Mouse (Mus musculus) kidney, adult 2 months (tissue): Measurements from ENCODE around the gene Aloxe3. TPM values are rescaled to one million over a fixed set of nuclear protein-coding genes. Genes with fewer than 3 reads are reported as not detected.
A peak's percentile ranks its signal among the peaks of the same experiment; 100 is the strongest.
"Not testable (repeated sequence)": the region's sequence is repeated elsewhere in the genome, so short reads cannot be mapped to it uniquely, and the experiment has no call there.

Source experiments
- DNase-seq: peaks from one replicate; pipeline ENCODE4 v3.0.0; 2021
- H3K27ac ChIP-seq: fragments of 200-500 bp; 2 replicates; pipeline ENCODE4 v1.5.1; 2012; ENCODE audit warnings: low read depth, low read length, control low read depth, inconsistent platforms; ENCODE audit not compliant: insufficient read depth
- H3K27me3 ChIP-seq: fragments of 200-500 bp; replicated peaks from 2 replicates; pipeline ENCODE4 v1.6.1; 2012; ENCODE audit warnings: mild to moderate bottlenecking, moderate library complexity, low read length, inconsistent platforms; ENCODE audit not compliant: control insufficient read depth, insufficient read depth
- H3K36me3 ChIP-seq: fragments of 200-500 bp; 2 replicates; pipeline ENCODE4 v1.6.1; 2012; ENCODE audit warnings: mild to moderate bottlenecking, moderate library complexity, low read length, inconsistent platforms; ENCODE audit not compliant: control insufficient read depth, insufficient read depth
- H3K4me1 ChIP-seq: fragments of 200-500 bp; 2 replicates; pipeline ENCODE4 v1.6.1; 2011; ENCODE audit warnings: low read length; ENCODE audit not compliant: control insufficient read depth, insufficient read depth
- H3K4me3 ChIP-seq: fragments of 200-500 bp; 2 replicates; pipeline ENCODE4 v1.5.1; 2011; ENCODE audit warnings: mild to moderate bottlenecking, low read depth, low read length, control low read depth; ENCODE audit not compliant: insufficient read depth
- CTCF ChIP-seq: fragments of 200-500 bp; conservative IDR thresholded peaks from 2 replicates; pipeline ENCODE4 v1.5.1; 2011; ENCODE audit warnings: low read depth, mild to moderate bottlenecking, control low read depth, low read length, moderate library complexity, mixed read lengths; ENCODE audit not compliant: insufficient read depth, insufficient read length
- POLR2A ChIP-seq: fragments of 200-500 bp; IDR thresholded peaks from one replicate; pipeline ENCODE4 v1.6.1; 2011; ENCODE audit warnings: low read depth, low read length, control low read depth
- WGBS: fragments of 180-500 bp; shearing (Covaris S2); methylation state at CpG from one replicate; pipeline ENCODE4 v1.1.7; 2018; 5-methylcytosine and 5-hydroxymethylcytosine counted together
- polyA plus RNA-seq: library from polyadenylated mRNA; depleted of rRNA; stranded (reverse); fragments of >200 nt; gene quantifications from 2 replicates; pipeline ENCODE4 v1.2.3, GENCODE M21; 2012

Gene Aloxe3
- polyA plus RNA-seq, 1 experiment, result 0.39 TPM

GRCm38 (mm10) chr11:69089616-69090290, 35.9 kb upstream of the Aloxe3 start:
- WGBS, result 57% methylated on average over 12 of the region's 12 CpGs
- H3K27ac ChIP-seq, result peak overlapping the region; percentile 98
- DNase-seq, result no peak

GRCm38 (mm10) chr11:69090367-69090766, 35.3 kb upstream of the Aloxe3 start:
- Histone ChIP-seq H3K27ac (no peak overlapping the region; the same call in 1 of the 2 replicates), H3K27me3 (no peaks in the 10 kb centered on the region), H3K4me1 (peaks cover 14% of the 10 kb centered on the region), H3K4me3 (no peak overlapping the region), H3K36me3 (no peaks in the 10 kb centered on the region)
- 51% methylated on average over 6 of the region's 6 CpGs for WGBS
- no peak for DNase-seq
- TF ChIP-seq CTCF (no peak), POLR2A (no peak)

More at GRCm38 (mm10) chr11:69089616-69090290, 35.9 kb upstream of the Aloxe3 start:
- Histone ChIP-seq H3K27me3 (no peaks in the 10 kb centered on the region), H3K4me1 (peaks cover 14% of the 10 kb centered on the region), H3K4me3 (peak overlapping the region; percentile 98), H3K36me3 (no peaks in the 10 kb centered on the region)
- no peak for TF ChIP-seq POLR2A
- TF ChIP-seq CTCF, result no peak

DNA sequence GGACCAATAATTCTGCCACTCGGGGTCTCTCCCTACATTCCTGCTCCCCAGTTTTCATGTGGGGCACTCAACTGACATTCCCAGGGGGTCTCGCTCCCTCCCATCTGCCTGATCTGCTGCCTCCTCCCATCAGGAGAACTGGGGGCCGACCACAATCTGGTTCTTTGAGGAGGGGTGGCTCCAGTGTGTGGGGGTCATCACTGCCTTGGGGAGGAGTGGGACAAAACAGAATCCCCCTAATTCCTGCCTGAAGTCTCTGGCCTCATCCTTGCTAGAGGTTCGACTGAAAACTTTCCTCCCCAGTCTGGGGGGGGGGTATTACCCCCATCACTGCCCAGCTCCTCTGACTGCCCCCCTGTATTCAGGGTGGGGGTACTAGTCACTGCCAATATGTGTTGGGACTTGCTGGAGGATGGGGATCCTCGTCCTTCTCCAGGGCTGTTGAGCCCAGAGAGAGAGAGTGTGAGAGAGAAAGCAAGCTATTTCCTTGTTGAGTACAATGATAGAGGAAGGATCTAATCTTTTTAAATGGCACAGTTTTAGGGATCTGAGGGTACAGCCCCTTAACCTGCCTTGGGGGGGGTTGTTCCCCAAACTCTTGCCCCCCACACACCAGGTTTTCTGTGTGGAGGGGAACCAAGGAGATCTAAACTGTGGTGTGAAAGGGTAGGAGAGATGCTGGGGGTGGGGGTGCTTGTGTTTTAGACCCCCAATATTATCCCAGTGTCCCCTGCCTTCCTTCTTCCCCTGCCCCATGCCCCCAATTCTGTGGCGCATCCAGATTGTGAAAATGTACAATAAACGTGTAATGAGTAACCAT, 33.9 kb upstream of the Aloxe3 start:
- TF ChIP-seq POLR2A, result no peak
- no peak for TF ChIP-seq CTCF
- 62% methylated on average over 7 of the region's 7 CpGs for WGBS
- no peak overlapping the region; the same call in 1 of the 2 replicates for H3K27ac ChIP-seq
- no peaks in the 10 kb centered on the region for H3K27me3 ChIP-seq
- DNase-seq, result no peak
- no peaks in the 10 kb centered on the region for H3K36me3 ChIP-seq
- no peak overlapping the region for H3K4me3 ChIP-seq
- peaks cover 14% of the 10 kb centered on the region for H3K4me1 ChIP-seq

DNA sequence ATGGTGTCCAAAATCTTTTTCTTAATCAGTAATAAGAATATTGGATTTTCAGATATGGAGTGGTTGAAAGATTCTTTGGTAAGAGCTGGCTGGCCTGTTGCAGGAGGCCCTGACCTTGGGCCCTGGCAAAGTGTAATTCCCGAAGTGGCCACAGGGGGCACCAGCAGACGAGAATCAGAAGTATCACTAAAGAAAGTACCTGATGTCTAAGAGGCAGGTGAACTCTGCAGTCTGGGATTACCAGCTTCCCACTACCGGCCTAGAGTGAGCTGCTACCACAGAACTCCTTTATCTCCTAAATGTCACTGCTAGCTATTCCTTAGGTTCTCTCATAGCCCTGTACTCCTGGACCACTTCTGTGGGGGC, 33.3 kb upstream of the Aloxe3 start:
- TF ChIP-seq CTCF (peak; percentile 83), POLR2A (no peak)
- Histone ChIP-seq H3K27ac (no peak overlapping the region), H3K4me1 (peaks cover 15% of the 10 kb centered on the region), H3K4me3 (no peak overlapping the region), H3K36me3 (no peaks in the 10 kb centered on the region), H3K27me3 (no peaks in the 10 kb centered on the region)
- WGBS, result 2% methylated on average over 3 of the region's 3 CpGs
- peak; percentile 94 for DNase-seq

DNA sequence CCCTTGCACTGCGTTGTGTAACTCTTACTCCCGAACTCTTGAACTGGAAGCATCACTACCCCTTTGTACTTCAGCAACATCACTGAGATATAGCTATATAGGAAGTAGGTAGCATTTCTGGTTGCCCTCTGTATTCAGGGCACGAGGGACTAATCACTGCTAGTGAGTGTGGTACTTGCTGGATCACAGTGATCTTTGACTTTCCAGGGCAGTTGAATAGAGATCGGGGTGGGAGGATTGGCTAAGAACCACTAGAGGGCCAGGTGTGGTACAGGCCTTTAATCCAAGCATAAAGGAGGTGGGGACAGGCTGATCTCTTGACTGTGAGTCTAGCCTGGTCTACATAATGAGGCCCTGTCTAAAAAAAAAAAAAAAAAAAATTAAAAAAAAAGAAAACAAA, 32.8 kb upstream of the Aloxe3 start:
- H3K27me3 ChIP-seq, result no peaks in the 10 kb centered on the region
- WGBS, result 64% methylated on average over 4 of the region's 4 CpGs
- no peak overlapping the region for H3K4me3 ChIP-seq
- H3K36me3 ChIP-seq, result no peaks in the 10 kb centered on the region
- peak; percentile 44 for DNase-seq
- H3K4me1 ChIP-seq, result peaks cover 20% of the 10 kb centered on the region
- H3K27ac ChIP-seq, result no peak overlapping the region
- TF ChIP-seq CTCF (no peak; the same call in 1 of the 2 replicates), POLR2A (no peak)

GRCm38 (mm10) chr11:69093856-69094255, 31.8 kb upstream of the Aloxe3 start:
- 88% methylated on average over 7 of the region's 7 CpGs for WGBS
- peaks cover 27% of the 10 kb centered on the region for H3K4me1 ChIP-seq
- DNase-seq, result not testable (repeated sequence)

GRCm38 (mm10) chr11:69094697-69095429, 30.8 kb upstream of the Aloxe3 start, which contains the start of gene Per1:
Per1 (plus strand) TSS chr11:69095217.
- H3K27me3 ChIP-seq, result no peaks in the 10 kb centered on the region
- H3K36me3 ChIP-seq, result no peaks in the 10 kb centered on the region
- TF ChIP-seq CTCF, result no peak
- peak; percentile 92 for TF ChIP-seq POLR2A
- under 1% methylated on average over 37 of the region's 37 CpGs for WGBS
- peak within 1 kb of the TSS; percentile 99 for H3K27ac ChIP-seq
- peak within 1 kb of the TSS; percentile 91 for H3K4me3 ChIP-seq
- DNase-seq, result peak; percentile 100
- H3K4me1 ChIP-seq, result peaks cover 22% of the 10 kb centered on the region

More at GRCm38 (mm10) chr11:69093856-69094255, 31.8 kb upstream of the Aloxe3 start:
- H3K4me3 ChIP-seq, H3K36me3 ChIP-seq, H3K27ac ChIP-seq, H3K27me3 ChIP-seq: not testable (repeated sequence)
